Mouse (Mus musculus): ENCODE data around the gene Kcnq4.

DNA sequence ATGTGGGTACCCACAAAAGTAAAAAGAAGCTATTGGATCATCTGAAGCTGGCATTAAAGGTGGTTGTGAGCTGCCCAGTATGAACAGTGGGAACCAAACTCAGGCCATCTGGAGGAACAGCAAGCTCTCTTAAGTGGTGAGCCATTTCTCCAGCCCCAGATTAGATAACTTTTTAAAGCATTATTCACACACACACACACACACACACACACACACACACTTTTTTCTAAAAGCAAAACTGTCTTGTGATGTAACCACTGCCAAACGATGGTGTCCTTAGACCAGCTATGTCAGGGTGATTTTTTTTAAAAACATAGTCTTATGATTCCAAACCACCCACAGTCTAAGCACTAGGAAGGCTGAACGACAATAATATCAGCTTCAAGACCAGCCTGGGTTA lies 83.8 kb downstream of the Kcnq4 start:
- TF ChIP-seq CTCF (IDR thresholded peaks at IDR 0.05; ENCODE audit: borderline replicate concordance, control insufficient read depth, extremely low read depth, insufficient read depth, low read length, poor library complexity) (no peak), POLR2A (IDR thresholded peaks at IDR 0.05; ENCODE audit: control insufficient read depth, extremely low read depth, insufficient read depth, low read length, poor library complexity) (no peak)

All from thymus, adult 2 months (tissue).